Comparison of ENCODE assay signal across 8 mouse cellular contexts in the genomic region with DNA sequence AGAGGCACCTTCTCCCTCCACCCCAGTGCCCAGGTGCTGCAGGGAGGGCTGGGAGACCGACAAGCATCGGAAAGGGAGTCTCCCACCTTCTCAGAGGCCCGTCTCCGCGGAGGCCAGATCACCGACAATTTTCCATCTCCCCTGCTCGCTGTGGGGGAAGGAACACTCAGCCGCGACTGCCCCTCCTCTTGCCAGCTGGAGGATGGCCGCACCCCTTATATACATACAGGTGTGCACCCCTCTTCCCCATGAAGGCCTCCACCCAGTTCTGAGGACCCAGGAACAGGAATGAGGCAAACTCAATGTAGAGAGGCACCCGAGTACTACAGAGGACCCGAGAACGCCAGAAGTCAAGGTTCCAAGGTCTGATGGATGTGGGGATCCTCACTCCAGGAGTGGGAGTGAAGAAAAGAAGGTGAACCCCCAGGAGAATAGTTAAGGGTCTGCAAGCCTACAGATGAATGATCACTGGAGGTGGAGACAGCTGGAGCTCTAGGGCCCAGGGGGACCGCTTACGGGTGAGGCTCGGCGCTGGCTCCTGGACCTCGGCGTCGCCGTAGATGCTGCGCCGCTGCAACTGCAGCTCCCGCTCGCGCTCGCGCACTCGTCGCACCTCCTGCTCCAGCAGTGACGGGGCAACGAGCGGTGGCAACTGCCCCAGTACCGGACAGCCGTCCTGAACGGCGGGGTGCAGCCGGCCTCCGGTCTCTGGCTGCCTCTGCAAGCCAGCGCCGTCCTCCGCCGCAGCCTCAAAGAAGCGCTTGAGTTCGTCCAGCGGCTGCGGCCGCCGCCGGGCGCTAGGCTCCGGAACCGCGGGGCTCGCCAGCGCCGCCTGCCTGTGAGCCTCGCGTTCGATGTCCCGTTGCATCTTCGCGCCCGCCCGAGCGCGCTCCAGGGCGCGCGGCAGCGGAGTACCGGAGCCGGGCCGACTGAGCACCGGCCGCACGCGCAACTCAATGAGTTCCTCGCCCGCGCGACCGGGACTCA. TPM values are rescaled to one million over a fixed set of nuclear protein-coding genes. Genes with fewer than 3 reads are reported as not detected.
DNase-seq lines count a peak whose midpoint lies in the region; ATAC-seq and TF ChIP-seq lines count a peak whose summit lies in the region.

No protein-coding gene starts in this region.

- 3% methylated on average over 83 of the region's 83 CpGs for WGBS in bone marrow, adult 2 months
- 1% methylated on average over 83 of the region's 83 CpGs for WGBS in heart, embryonic 16.5 days
- 2% methylated on average over 83 of the region's 83 CpGs for WGBS in lung, embryonic 16.5 days
- WGBS in olfactory bulb, adult 2 months: 4% methylated on average over 83 of the region's 83 CpGs

- no peaks in the 10 kb centered on the region for H3K36me3 ChIP-seq in heart, embryonic 16.5 days (ENCODE audit: control insufficient read depth, insufficient read depth)
- H3K36me3 ChIP-seq in lung, embryonic 16.5 days (ENCODE audit: control insufficient read depth, insufficient read depth, low read length): no peaks in the 10 kb centered on the region

- peaks cover 34% of the 10 kb centered on the region for H3K27me3 ChIP-seq in heart, embryonic 16.5 days (ENCODE audit: control insufficient read depth, insufficient read depth, low read length)
- H3K27me3 ChIP-seq in lung, embryonic 16.5 days (ENCODE audit: control insufficient read depth, insufficient read depth, low read depth, low read length): peaks cover 37% of the 10 kb centered on the region

- ATAC-seq in CD4-positive, CD25-positive, alpha-beta regulatory T cell, adult 4 months: peak; percentile 76
- peak; percentile 52; the same call in 1 of the 2 replicates for ATAC-seq in erythroblast, adult 5-6 weeks (replicated peaks; ENCODE audit: low FRiP score, poor library complexity, severe bottlenecking)
- ATAC-seq in heart, embryonic 16.5 days (replicated peaks; ENCODE audit: extremely low read depth, insufficient read depth, low FRiP score): peak; percentile 49
- peak; percentile 45 for ATAC-seq in lung, embryonic 16.5 days (ENCODE audit: low read depth)

- H3K9me3 ChIP-seq in heart, embryonic 16.5 days (replicated peaks; ENCODE audit: control insufficient read depth, low read length): no peaks in the 10 kb centered on the region
- H3K9me3 ChIP-seq in lung, embryonic 16.5 days (ENCODE audit: control insufficient read depth, low read length): no peaks in the 10 kb centered on the region

- H3K27ac ChIP-seq in bone marrow, adult 2 months (ENCODE audit: control insufficient read depth, insufficient read depth, low read depth, low read length, poor library complexity): no peak overlapping the region; the same call in 1 of the 2 replicates
- no peak overlapping the region for H3K27ac ChIP-seq in heart, embryonic 16.5 days (ENCODE audit: low read length)
- no peak overlapping the region for H3K27ac ChIP-seq in lung, embryonic 16.5 days (ENCODE audit: low read length)
- no peak overlapping the region for H3K27ac ChIP-seq in olfactory bulb, adult 2 months (ENCODE audit: insufficient read depth, low read depth, low read length)

- TF ChIP-seq POLR2A in bone marrow, adult 2 months (IDR thresholded peaks at IDR 0.05; ENCODE audit: borderline replicate concordance, control insufficient read depth, low read depth, low read length): no peak
- no peak for TF ChIP-seq POLR2A in olfactory bulb, adult 2 months (IDR thresholded peaks at IDR 0.05; ENCODE audit: insufficient read depth, low read depth, low read length)

- TF ChIP-seq CTCF in bone marrow, adult 2 months (IDR thresholded peaks at IDR 0.05; ENCODE audit: control insufficient read depth, insufficient read depth, low read length): peak; percentile 55; the same call in 1 of the 2 replicates
- peak; percentile 34; the same call in 1 of the 2 replicates for TF ChIP-seq CTCF in olfactory bulb, adult 2 months (IDR thresholded peaks at IDR 0.05; ENCODE audit: insufficient read depth, low read depth, low read length)

- no peaks in the 10 kb centered on the region for H3K4me1 ChIP-seq in bone marrow, adult 2 months (ENCODE audit: control insufficient read depth, insufficient read depth, low read length)
- peaks cover 21% of the 10 kb centered on the region for H3K4me1 ChIP-seq in heart, embryonic 16.5 days (ENCODE audit: control insufficient read depth, insufficient read depth, low read length)
- peaks cover 28% of the 10 kb centered on the region for H3K4me1 ChIP-seq in lung, embryonic 16.5 days (replicated peaks; ENCODE audit: control insufficient read depth, insufficient read depth, low read length)
- H3K4me1 ChIP-seq in olfactory bulb, adult 2 months (ENCODE audit: control insufficient read depth, insufficient read depth, low read length): peaks cover 24% of the 10 kb centered on the region

- DNase-seq in kidney, postnatal 10 days: peak; percentile 91
- DNase-seq in thymus, postnatal 25 days: peak; percentile 76

- H3K4me2 ChIP-seq in heart, embryonic 16.5 days (ENCODE audit: low read depth, low read length): peak overlapping the region; percentile 97
- peak overlapping the region; percentile 99 for H3K4me2 ChIP-seq in lung, embryonic 16.5 days (ENCODE audit: low read depth, low read length)

- peak overlapping the region; percentile 63 for H3K9ac ChIP-seq in heart, embryonic 16.5 days (ENCODE audit: low read length)
- H3K9ac ChIP-seq in lung, embryonic 16.5 days (ENCODE audit: low read length): peak overlapping the region; percentile 69

- peak overlapping the region; percentile 44 for H3K4me3 ChIP-seq in bone marrow, adult 2 months (replicated peaks; ENCODE audit: control insufficient read depth, low read depth, low read length)
- peak overlapping the region; percentile 57 for H3K4me3 ChIP-seq in heart, embryonic 16.5 days (ENCODE audit: low read length)
- peak overlapping the region; percentile 59 for H3K4me3 ChIP-seq in lung, embryonic 16.5 days (ENCODE audit: low read length)
- peak overlapping the region; percentile 57 for H3K4me3 ChIP-seq in olfactory bulb, adult 2 months (ENCODE audit: insufficient read depth, low read depth, low read length)

RNA-seq across cellular contexts. Expression of a gene that starts 1.1 kb away (rescaled TPM):
- polyA plus RNA-seq in CD4-positive, CD25-positive, alpha-beta regulatory T cell, adult 4 months (2017; shearing (Covaris generic)): not detected
- polyA plus RNA-seq in bone marrow, adult 2 months (2011; ENCODE audit: insufficient read depth, insufficient read length, low replicate concordance, missing spikeins): not detected in 2 replicates
- total RNA-seq in erythroblast, adult 5-6 weeks (2015; ENCODE audit: low replicate concordance): not detected in 2 replicates
- not detected in 2 replicates for total RNA-seq in erythroblast, adult 5-6 weeks (2017; ENCODE audit: low replicate concordance)
- 0.21 and 0.49 TPM in 2 replicates for polyA plus RNA-seq in heart, embryonic 16.5 days (2015; fragmentation: Nextera tagmentation; extraction: Ambion mirVana)
- polyA plus RNA-seq in lung, embryonic 16.5 days (2015; fragmentation: Nextera tagmentation; extraction: Ambion mirVana): 3.5 and 4.4 TPM in 2 replicates
- not detected in 2 replicates for polyA plus RNA-seq in olfactory bulb, adult 2 months (2012; ENCODE audit: insufficient read depth, insufficient read length, low replicate concordance, missing spikeins)

RNA-seq across cellular contexts. Expression of a gene that starts 9.6 kb away (rescaled TPM):
- not detected for polyA plus RNA-seq in CD4-positive, CD25-positive, alpha-beta regulatory T cell, adult 4 months (2017; shearing (Covaris generic))
- polyA plus RNA-seq in bone marrow, adult 2 months (2011; ENCODE audit: insufficient read depth, insufficient read length, low replicate concordance, missing spikeins): 3.0 TPM in 1 of 2 replicates, not detected in the other
- total RNA-seq in erythroblast, adult 5-6 weeks (2015; ENCODE audit: low replicate concordance): 1.3 TPM in 1 of 2 replicates, not detected in the other
- total RNA-seq in erythroblast, adult 5-6 weeks (2017; ENCODE audit: low replicate concordance): 0.51 and 2.6 TPM in 2 replicates
- 0.89 and 1.1 TPM in 2 replicates for polyA plus RNA-seq in heart, embryonic 16.5 days (2015; fragmentation: Nextera tagmentation; extraction: Ambion mirVana)
- polyA plus RNA-seq in lung, embryonic 16.5 days (2015; fragmentation: Nextera tagmentation; extraction: Ambion mirVana): 0.55 and 1.1 TPM in 2 replicates
- polyA plus RNA-seq in olfactory bulb, adult 2 months (2012; ENCODE audit: insufficient read depth, insufficient read length, low replicate concordance, missing spikeins): not detected in 2 replicates

RNA-seq across cellular contexts. Expression of a gene that starts 10.4 kb away (rescaled TPM):
- 1 to 10 TPM; 2.0 to 2.9 TPM for polyA plus RNA-seq in CD4-positive, CD25-positive, alpha-beta regulatory T cell, adult 4 months (2017; shearing (Covaris generic))
- polyA plus RNA-seq in bone marrow, adult 2 months (2011; ENCODE audit: insufficient read depth, insufficient read length, low replicate concordance, missing spikeins): 2.7 TPM in 1 of 2 replicates, not detected in the other
- not detected in 2 replicates for total RNA-seq in erythroblast, adult 5-6 weeks (2015; ENCODE audit: low replicate concordance)
- not detected in 2 replicates for total RNA-seq in erythroblast, adult 5-6 weeks (2017; ENCODE audit: low replicate concordance)
- 1.5 and 2.7 TPM in 2 replicates for polyA plus RNA-seq in heart, embryonic 16.5 days (2015; fragmentation: Nextera tagmentation; extraction: Ambion mirVana)
- polyA plus RNA-seq in lung, embryonic 16.5 days (2015; fragmentation: Nextera tagmentation; extraction: Ambion mirVana): 6.5 and 7.4 TPM in 2 replicates
- not detected in 2 replicates for polyA plus RNA-seq in olfactory bulb, adult 2 months (2012; ENCODE audit: insufficient read depth, insufficient read length, low replicate concordance, missing spikeins)

RNA-seq across cellular contexts. Expression of a gene that starts 13.4 kb away (rescaled TPM):
- 1 to 10 TPM; 5.9 to 6.3 TPM for polyA plus RNA-seq in CD4-positive, CD25-positive, alpha-beta regulatory T cell, adult 4 months (2017; shearing (Covaris generic))
- polyA plus RNA-seq in bone marrow, adult 2 months (2011; ENCODE audit: insufficient read depth, insufficient read length, low replicate concordance, missing spikeins): 142 and 159 TPM in 2 replicates
- 14.8 and 33.2 TPM in 2 replicates for total RNA-seq in erythroblast, adult 5-6 weeks (2015; ENCODE audit: low replicate concordance)
- total RNA-seq in erythroblast, adult 5-6 weeks (2017; ENCODE audit: low replicate concordance): 32.5 and 36.0 TPM in 2 replicates
- 5.4 and 6.0 TPM in 2 replicates for polyA plus RNA-seq in heart, embryonic 16.5 days (2015; fragmentation: Nextera tagmentation; extraction: Ambion mirVana)
- 8.4 and 11.0 TPM in 2 replicates for polyA plus RNA-seq in lung, embryonic 16.5 days (2015; fragmentation: Nextera tagmentation; extraction: Ambion mirVana)
- polyA plus RNA-seq in olfactory bulb, adult 2 months (2012; ENCODE audit: insufficient read depth, insufficient read length, low replicate concordance, missing spikeins): not detected in 2 replicates

RNA-seq across cellular contexts. Expression of a gene that starts 31.5 kb away (rescaled TPM):
- polyA plus RNA-seq in CD4-positive, CD25-positive, alpha-beta regulatory T cell, adult 4 months (2017; shearing (Covaris generic)): 100 to 1,000 TPM; 261 to 389 TPM
- polyA plus RNA-seq in bone marrow, adult 2 months (2011; ENCODE audit: insufficient read depth, insufficient read length, low replicate concordance, missing spikeins): 2.4 and 7.7 TPM in 2 replicates
- total RNA-seq in erythroblast, adult 5-6 weeks (2015; ENCODE audit: low replicate concordance): 0.63 and 0.96 TPM in 2 replicates
- total RNA-seq in erythroblast, adult 5-6 weeks (2017; ENCODE audit: low replicate concordance): 0.17 TPM in 1 of 2 replicates, not detected in the other
- 6.0 and 6.5 TPM in 2 replicates for polyA plus RNA-seq in heart, embryonic 16.5 days (2015; fragmentation: Nextera tagmentation; extraction: Ambion mirVana)
- polyA plus RNA-seq in lung, embryonic 16.5 days (2015; fragmentation: Nextera tagmentation; extraction: Ambion mirVana): 1.6 and 2.0 TPM in 2 replicates
- not detected in 2 replicates for polyA plus RNA-seq in olfactory bulb, adult 2 months (2012; ENCODE audit: insufficient read depth, insufficient read length, low replicate concordance, missing spikeins)
